19 mouse cellular contexts compared by ENCODE assay signal in the genomic region with DNA sequence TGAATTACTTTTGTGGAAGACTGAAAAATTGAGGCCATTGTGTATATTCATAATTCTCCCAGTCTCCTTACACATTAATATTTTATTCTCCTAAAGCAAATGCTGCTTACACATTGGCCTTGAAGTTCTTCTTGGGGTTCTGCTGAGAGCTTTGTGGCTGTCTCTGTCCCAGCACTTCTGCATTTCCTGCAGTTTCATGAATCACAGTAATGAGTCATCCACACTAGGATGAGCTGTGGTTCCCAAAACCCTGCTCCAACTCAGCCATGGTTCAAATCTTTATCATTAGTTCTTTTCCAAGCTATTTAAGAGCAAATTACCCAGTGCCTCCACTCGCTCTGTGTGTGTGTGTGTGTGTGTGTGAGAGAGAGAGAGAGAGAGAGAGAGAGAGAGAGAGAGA. TPM values are rescaled to one million over a fixed set of nuclear protein-coding genes. Genes with fewer than 3 reads are reported as not detected.
A peak's percentile ranks its signal among the peaks of the same experiment; 100 is the strongest.
DNase-seq lines count a peak whose midpoint lies in the region; ATAC-seq and TF ChIP-seq lines count a peak whose summit lies in the region.
"Had no signal": no experiment of that assay in that cellular context is flagged by ENCODE, and none has a peak within 500 bp of the region (broad histone marks: within the 10 kb centered on the region; RNA-seq: fewer than 3 reads in every experiment).

No protein-coding gene starts in this region.

- no peak overlapping the region for H3K9ac ChIP-seq in liver, adult 2 months (ENCODE audit: low read depth, low read length)
- H3K9ac ChIP-seq in liver, embryonic 12.5 days = no peak overlapping the region
- H3K9ac ChIP-seq in liver, postnatal 0 days (replicated peaks) = no peak overlapping the region
- H3K9ac ChIP-seq: neural tube, embryonic 12.5 days had no signal

- no peak overlapping the region for H3K4me2 ChIP-seq in liver, embryonic 12.5 days
- no peak overlapping the region for H3K4me2 ChIP-seq in liver, postnatal 0 days (ENCODE audit: low read depth, low read length)
- H3K4me2 ChIP-seq: neural tube, embryonic 12.5 days had no signal

- H3K27me3 ChIP-seq in liver, adult 2 months (ENCODE audit: control insufficient read depth, insufficient read depth, low read length) = no peaks in the 10 kb centered on the region
- no peaks in the 10 kb centered on the region for H3K27me3 ChIP-seq in liver, embryonic 12.5 days (replicated peaks)
- no peaks in the 10 kb centered on the region for H3K27me3 ChIP-seq in liver, postnatal 0 days (ENCODE audit: insufficient read depth, low read length)
- H3K27me3 ChIP-seq: neural tube, embryonic 12.5 days; Patski had no signal

- ATAC-seq in liver, embryonic 12.5 days = no peak
- no peak for ATAC-seq in liver, postnatal 0 days
- ATAC-seq: intestine, embryonic 16.5 days; Patski had no signal

- TF ChIP-seq CTCF in liver, adult 2 months (IDR thresholded peaks at IDR 0.05; ENCODE audit: low read depth, low read length) = no peak
- no peak for TF ChIP-seq CTCF in liver, postnatal 0 days (IDR thresholded peaks at IDR 0.05; ENCODE audit: low read depth)

- no peaks in the 10 kb centered on the region; the same call in 1 of the 2 replicates for H3K36me3 ChIP-seq in liver, adult 2 months (ENCODE audit: control insufficient read depth, insufficient read depth, low read length)
- no peaks in the 10 kb centered on the region for H3K36me3 ChIP-seq in liver, embryonic 12.5 days
- no peaks in the 10 kb centered on the region; the same call in 1 of the 2 replicates for H3K36me3 ChIP-seq in liver, postnatal 0 days (replicated peaks; ENCODE audit: insufficient read depth, low read length)
- H3K36me3 ChIP-seq: neural tube, embryonic 12.5 days had no signal

- WGBS in liver, adult 2 months = 90% methylated on average over 1 of the region's 1 CpGs
- 70% methylated on average over 1 of the region's 1 CpGs for WGBS in liver, embryonic 12.5 days (ENCODE audit: insufficient replicate concordance)
- WGBS in liver, postnatal 0 days (ENCODE audit: insufficient replicate concordance) = 74% methylated on average over 1 of the region's 1 CpGs

- no peaks in the 10 kb centered on the region for H3K79me2 ChIP-seq in liver, adult 2 months (ENCODE audit: control insufficient read depth, insufficient read depth, low read length)

- no peak overlapping the region for H3K27ac ChIP-seq in liver, adult 2 months (replicated peaks; ENCODE audit: insufficient read depth, low read depth, low read length)
- no peak overlapping the region for H3K27ac ChIP-seq in liver, embryonic 12.5 days
- peak overlapping the region; percentile 60 for H3K27ac ChIP-seq in liver, postnatal 0 days (ENCODE audit: low read depth)
- H3K27ac ChIP-seq: embryonic facial prominence, embryonic 10.5 days; forebrain, embryonic 10.5 days; hindbrain, embryonic 10.5 days; neural tube, embryonic 12.5 days had no signal

- no peak for TF ChIP-seq EP300 in liver, postnatal 0 days (IDR thresholded peaks at IDR 0.05; ENCODE audit: low read depth)

- H3K4me3 ChIP-seq in liver, adult 2 months (ENCODE audit: insufficient read depth, low read depth, low read length) = no peak overlapping the region
- no peak overlapping the region for H3K4me3 ChIP-seq in liver, embryonic 12.5 days
- H3K4me3 ChIP-seq in liver, postnatal 0 days (ENCODE audit: low read depth, low read length) = no peak overlapping the region
- H3K4me3 ChIP-seq: embryonic facial prominence, embryonic 10.5 days; forebrain, embryonic 10.5 days; hindbrain, embryonic 10.5 days; neural tube, embryonic 12.5 days had no signal

- peak; percentile 29 for DNase-seq in adrenal gland, adult 2 months
- no peak for DNase-seq in adrenal gland, adult 8-10 months
- peak; percentile 24 for DNase-seq in liver, adult 2 months (ENCODE audit: extremely low read depth, low read depth, low spot score)
- no peak for DNase-seq in liver, postnatal 0 days
- DNase-seq in telencephalon, adult 2 months (ENCODE audit: low read depth, low spot score) = peak; percentile 48
- no peak for DNase-seq in B cell, adult 2 months
- DNase-seq in urinary bladder, postnatal 4 days (ENCODE audit: low spot score in 2 of 2) = no peak
- DNase-seq: cerebellum, adult 9-10 months; lung, adult 18-20 months had no signal

- no peak for TF ChIP-seq POLR2A in liver, adult 2 months (IDR thresholded peaks at IDR 0.05; ENCODE audit: extremely low read depth, insufficient read depth, low read length)

- no peaks in the 10 kb centered on the region for H3K9me3 ChIP-seq in liver, embryonic 12.5 days (replicated peaks)
- no peaks in the 10 kb centered on the region for H3K9me3 ChIP-seq in liver, postnatal 0 days (ENCODE audit: low read length)
- H3K9me3 ChIP-seq: embryonic facial prominence, embryonic 10.5 days; forebrain, embryonic 10.5 days; hindbrain, embryonic 10.5 days; neural tube, embryonic 12.5 days had no signal

- H3K4me1 ChIP-seq in liver, adult 2 months (ENCODE audit: control insufficient read depth, insufficient read depth, low read length) = peaks cover 9% of the 10 kb centered on the region
- H3K4me1 ChIP-seq in liver, embryonic 12.5 days = peaks cover 33% of the 10 kb centered on the region
- H3K4me1 ChIP-seq in liver, postnatal 0 days (ENCODE audit: insufficient read depth) = peaks cover 19% of the 10 kb centered on the region
- H3K4me1 ChIP-seq: neural tube, embryonic 12.5 days had no signal

RNA-seq across cellular contexts. Expression of a gene that starts 22.3 kb away (rescaled TPM):
- total RNA-seq in adrenal gland, adult 2 months (2021) = 1 to 10 TPM in 1 of 2 experiments, under 1 TPM in 1; 0.35 to 1.5 TPM
- polyA plus RNA-seq in adrenal gland, adult 2 months (2012; rRNA removed) = 0.62 and 0.67 TPM in 2 replicates
- total RNA-seq in adrenal gland, adult 8-10 months (2022) = 1 to 10 TPM in 3 of 4 experiments, under 1 TPM in 1; 0.80 to 2.2 (median 1.4) TPM
- 0.37 and 0.67 TPM in 2 replicates for total RNA-seq in liver, adult 2 months (2014; rRNA removed)
- 0.17 and 0.26 TPM in 2 replicates for polyA plus RNA-seq in liver, adult 2 months (2012; rRNA removed)
- 1.8 and 2.1 TPM in 2 replicates for polyA plus RNA-seq in liver, embryonic 12.5 days (2016; fragmentation: Nextera tagmentation; extraction: Ambion mirVana)
- 0.94 and 0.95 TPM in 2 replicates for polyA plus RNA-seq in liver, postnatal 0 days (2015; fragmentation: Nextera tagmentation; extraction: Ambion mirVana)
- polyA plus RNA-seq: Patski had no signal

RNA-seq across cellular contexts. Expression of a gene that starts 47.2 kb away (rescaled TPM):
- total RNA-seq in adrenal gland, adult 2 months (2021) = not detected
- polyA plus RNA-seq in adrenal gland, adult 2 months (2012; rRNA removed) = not detected in 2 replicates
- not detected for total RNA-seq in adrenal gland, adult 8-10 months (2022)
- not detected in 2 replicates for total RNA-seq in liver, adult 2 months (2014; rRNA removed)
- not detected in 2 replicates for polyA plus RNA-seq in liver, adult 2 months (2012; rRNA removed)
- polyA plus RNA-seq in liver, embryonic 12.5 days (2016; fragmentation: Nextera tagmentation; extraction: Ambion mirVana) = not detected in 2 replicates
- polyA plus RNA-seq in liver, postnatal 0 days (2015; fragmentation: Nextera tagmentation; extraction: Ambion mirVana) = not detected in 2 replicates
- total RNA-seq: adrenal gland, postnatal 4 days; gastrocnemius, adult 8-10 months; left cerebral cortex, postnatal 25 days had no signal
- polyA plus RNA-seq: embryonic facial prominence, embryonic 10.5 days; forebrain, embryonic 10.5 days; hindbrain, embryonic 10.5 days; intestine, embryonic 16.5 days; neural tube, embryonic 12.5 days; Patski had no signal

Comparison
In these comparisons a context has a peak if more than half of its experiments do, and no peak if none do; other contexts are left out.
1. DNase-seq: peak in adrenal gland, adult 2 months (single experiment), liver, adult 2 months (single experiment) and telencephalon, adult 2 months (single experiment); none in adrenal gland, adult 8-10 months (single experiment), liver, postnatal 0 days (single experiment), B cell, adult 2 months (0 of 2) and urinary bladder, postnatal 4 days (0 of 2).